Mouse (Mus musculus) brain, embryonic 14.5 days (tissue): ENCODE data around the gene Pla2g2c.

Experiments used
- CTCF ChIP-seq: fragments of 200-500 bp; IDR thresholded peaks from 2 replicates; pipeline ENCODE4 v1.5.1; 2012; ENCODE audit warnings: inconsistent platforms, mild to moderate bottlenecking, moderate library complexity, borderline replicate concordance; ENCODE audit not compliant: insufficient read depth, insufficient read length; ENCODE audit errors: extremely low read depth
- POLR2A ChIP-seq: fragments of 200-500 bp; IDR thresholded peaks from 2 replicates; pipeline ENCODE4 v1.6.1; 2012; ENCODE audit warnings: mild to moderate bottlenecking, inconsistent platforms, borderline replicate concordance; ENCODE audit not compliant: poor library complexity, insufficient read depth, insufficient read length, severe bottlenecking; ENCODE audit errors: extremely low read depth

GRCm38 (mm10) chr4:138786141-138786540 lies 61.5 kb downstream of the Pla2g2c start:
- TF ChIP-seq POLR2A (no peak), CTCF (no peak)
